Mouse (Mus musculus): Measurements from ENCODE around the gene Hoxd11. TPM values are rescaled to one million over a fixed set of nuclear protein-coding genes. Genes with fewer than 3 reads are reported as not detected.

Hoxd11 gene
- total RNA-seq, 2 experiments from 2014 or later, result not detected

GRCm38 (mm10) chr2:74731055-74731454 lies 51.7 kb downstream of the Hoxd11 start:
- DNase-seq, result no peak

- no peak for DNase-seq
Observed at GRCm38 (mm10) chr2:74731799-74732512, 52.6 kb downstream of the Hoxd11 start.

GRCm38 (mm10) chr2:74732513-74733316 lies 53.4 kb downstream of the Hoxd11 start:
- no peak for DNase-seq

- no peak for DNase-seq
Observed at GRCm38 (mm10) chr2:74733317-74733661, 53.9 kb downstream of the Hoxd11 start.

- DNase-seq, result no peak
Observed at GRCm38 (mm10) chr2:74733765-74734164, 54.4 kb downstream of the Hoxd11 start.

GRCm38 (mm10) chr2:74734451-74734850 lies 55.1 kb downstream of the Hoxd11 start:
- no peak for DNase-seq

GRCm38 (mm10) chr2:74734996-74735811 lies 55.8 kb downstream of the Hoxd11 start:
- no peak for DNase-seq

GRCm38 (mm10) chr2:74735851-74736687 lies 56.7 kb downstream of the Hoxd11 start:
- no peak for DNase-seq

Small RNAs within 50 kb of the gene (microRNA-seq; reads per million reads assigned to microRNA genes)
- gene Gm44463 (0 reads per million in 2 experiments), gene Mir10b (689 to 704 reads per million in 2 experiments)

Other genes starting within 250 kb of the Hoxd11 start
- gene Lnpk, start 100.1 kb upstream of the Hoxd11 start, total RNA-seq (2021), result 10 to 100 TPM; 20.8 to 21.3 TPM
- gene Evx2, start 20.0 kb upstream of the Hoxd11 start, total RNA-seq (2021), result not detected
- gene Hoxd13, start 11.2 kb upstream of the Hoxd11 start, total RNA-seq (2021), result not detected
- not detected for gene Hoxd12, start 4.5 kb upstream of the Hoxd11 start, total RNA-seq (2021)
- not detected for gene Hoxd10, start 12.4 kb downstream of the Hoxd11 start, total RNA-seq (2021)
- gene Hoxd9, start 18.2 kb downstream of the Hoxd11 start, total RNA-seq (2021), result under 1 TPM; 0.12 to 0.27 TPM
- gene Hoxd8, start 25.1 kb downstream of the Hoxd11 start, total RNA-seq (2021), result 1 to 10 TPM; 1.2 to 1.9 TPM
- under 1 TPM in 1 of 2 experiments, not detected in 1; 0.11 TPM for gene Hoxd3, start 32.4 kb downstream of the Hoxd11 start, total RNA-seq (2021)
- under 1 TPM; 0.45 TPM for gene Hoxd4, start 32.4 kb downstream of the Hoxd11 start, total RNA-seq (2021)
- not detected for gene Gm28230, start 47.2 kb downstream of the Hoxd11 start, total RNA-seq (2021)
- gene Hoxd1, start 83.4 kb downstream of the Hoxd11 start, total RNA-seq (2021), result not detected
- gene Mtx2, start 146.2 kb downstream of the Hoxd11 start, total RNA-seq (2021), result 100 to 1,000 TPM; 133 to 148 TPM